Mouse (Mus musculus): ENCODE measurements at regions not wholly inside any gene's neighbourhood (a gene's known extent, or its start where the extent isn't known, plus 50 kb on each side); places are given as distances from the start of the nearest gene placed in this dataset.
"Not testable (repeated sequence)": the region's sequence is repeated elsewhere in the genome, so short reads cannot be mapped to it uniquely, and the experiment has no call there.

- no peak for DNase-seq (ENCODE audit: low read depth, low spot score)
Observed at GRCm38 (mm10) chr4:122025866-122026265, 404.0 kb upstream of the Gm12887 start.

GRCm38 (mm10) chr4:122022854-122023253 is 401.0 kb upstream of the Gm12887 start:
- DNase-seq (ENCODE audit: low read depth, low spot score), result peak; percentile 8

GRCm38 (mm10) chr4:122008938-122009459 is 387.1 kb upstream of the Gm12887 start:
- not testable (repeated sequence) for DNase-seq (ENCODE audit: low read depth, low spot score)

- peak; percentile 25 for DNase-seq (ENCODE audit: low read depth, low spot score)
Observed at GRCm38 (mm10) chr4:122008168-122008839, 386.4 kb upstream of the Gm12887 start.

GRCm38 (mm10) chr4:121986741-121987140 is 364.8 kb upstream of the Gm12887 start:
- no peak for DNase-seq (ENCODE audit: low read depth, low spot score)

- DNase-seq (ENCODE audit: low read depth, low spot score), result no peak
Observed at GRCm38 (mm10) chr4:121985371-121985770, 363.5 kb upstream of the Gm12887 start.

- no peak for DNase-seq (ENCODE audit: low read depth, low spot score)
Observed at GRCm38 (mm10) chr4:121975831-121976230, 353.9 kb upstream of the Gm12887 start.

Measured in R1 (cell line).